Mouse (Mus musculus): ENCODE measurements around the gene Olfr1351. TPM values are rescaled to one million over a fixed set of nuclear protein-coding genes. Genes with fewer than 3 reads are reported as not detected.
"Not testable (repeated sequence)": the region's sequence is repeated elsewhere in the genome, so short reads cannot be mapped to it uniquely, and the experiment has no call there.

The Olfr1351 gene
- not detected for total RNA-seq (2022)

DNA sequence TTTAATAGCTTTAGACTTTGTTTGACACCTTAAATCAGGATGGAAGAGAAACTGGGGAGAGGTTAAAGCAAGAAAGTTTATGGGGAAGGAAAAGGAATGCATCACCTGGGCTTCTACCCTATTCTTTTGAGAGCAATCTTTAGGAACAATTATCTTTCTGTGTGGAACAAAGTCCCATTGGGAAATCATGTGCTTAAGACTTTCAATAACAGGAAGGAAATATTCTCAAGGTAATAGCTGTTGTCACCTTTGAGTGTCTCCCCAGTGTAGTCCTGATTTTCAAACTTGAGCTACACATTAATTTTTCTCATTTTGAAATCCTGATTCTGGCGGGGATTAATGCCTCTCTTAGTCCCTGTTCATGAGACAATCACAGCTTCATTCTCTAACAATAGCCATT is at the start of gene Olfr1351:
Olfr1351 (plus strand) TSS at position 301 of the 400 bp plus-strand sequence.
- DNase-seq (ENCODE audit: low spot score in 2 of 2): no peak

DNA sequence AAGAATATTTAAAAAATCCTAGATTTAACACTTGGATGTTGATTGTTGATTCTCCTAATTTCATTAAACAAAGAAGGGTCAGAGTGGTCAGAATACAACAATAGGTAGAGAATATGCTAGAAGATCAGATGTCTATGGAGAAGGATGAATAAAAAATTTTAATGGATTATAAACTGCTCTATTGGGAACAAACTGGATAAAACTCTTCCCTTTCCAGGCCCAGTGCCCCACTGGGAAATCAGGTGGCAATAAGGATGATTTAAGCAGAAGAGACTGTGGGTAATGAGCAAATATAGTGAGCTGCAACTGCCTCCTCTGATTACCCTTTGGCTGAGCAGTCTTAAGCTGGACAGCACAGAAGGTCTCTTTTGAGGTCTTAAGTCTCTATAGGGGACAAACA is 49.3 kb upstream of the Olfr1351 start, which contains the start of gene Olfr1353:
Olfr1353 (plus strand) TSS at position 301 of the 400 bp plus-strand sequence.
- not testable (repeated sequence) for DNase-seq (ENCODE audit: low spot score in 2 of 2)

DNA sequence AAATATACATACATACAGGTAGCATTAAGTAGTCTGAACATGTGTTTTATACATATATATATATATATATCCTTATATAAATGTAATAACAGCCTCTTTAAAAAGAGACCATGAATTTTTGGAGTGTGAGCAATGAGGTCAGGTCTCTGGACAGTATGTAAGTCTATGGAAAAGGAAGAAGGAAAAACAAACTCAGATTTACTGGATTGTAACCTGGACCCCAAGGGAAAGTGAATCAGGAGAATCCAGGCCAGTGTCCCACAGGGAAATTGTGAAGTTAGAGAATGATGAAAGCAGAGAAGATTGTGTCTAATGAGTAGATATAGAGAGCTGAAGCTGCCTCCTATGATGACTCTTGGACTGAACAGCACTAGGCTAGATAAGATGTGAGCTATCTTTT is 31.5 kb upstream of the Olfr1351 start, which contains the start of gene Olfr1352:
Olfr1352 (plus strand) TSS at position 301 of the 400 bp plus-strand sequence.
- DNase-seq (ENCODE audit: low spot score in 2 of 2): no peak

DNA sequence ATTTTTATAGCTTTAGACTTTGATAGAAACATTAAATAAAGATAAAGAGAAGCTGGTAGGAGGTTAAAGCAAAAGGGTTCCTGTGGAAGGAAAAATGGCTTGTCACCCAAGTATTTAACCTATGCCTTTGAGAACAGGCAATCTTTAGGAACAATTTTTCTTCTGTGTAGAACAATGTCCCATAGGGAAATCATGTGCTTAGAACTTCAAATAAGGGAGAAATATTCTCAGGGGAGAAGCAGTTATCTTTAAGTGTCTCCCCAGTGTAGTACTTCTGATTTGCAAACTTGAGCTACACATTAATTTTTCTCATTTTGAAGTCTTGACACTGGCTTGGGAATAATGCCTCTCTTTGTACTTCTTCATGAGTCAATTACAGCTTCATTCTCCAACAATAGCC is 16.2 kb downstream of the Olfr1351 start, which contains the start of gene Olfr57:
Olfr57 (plus strand) TSS at position 301 of the 400 bp plus-strand sequence.
- DNase-seq (ENCODE audit: low spot score in 2 of 2): no peak

DNA sequence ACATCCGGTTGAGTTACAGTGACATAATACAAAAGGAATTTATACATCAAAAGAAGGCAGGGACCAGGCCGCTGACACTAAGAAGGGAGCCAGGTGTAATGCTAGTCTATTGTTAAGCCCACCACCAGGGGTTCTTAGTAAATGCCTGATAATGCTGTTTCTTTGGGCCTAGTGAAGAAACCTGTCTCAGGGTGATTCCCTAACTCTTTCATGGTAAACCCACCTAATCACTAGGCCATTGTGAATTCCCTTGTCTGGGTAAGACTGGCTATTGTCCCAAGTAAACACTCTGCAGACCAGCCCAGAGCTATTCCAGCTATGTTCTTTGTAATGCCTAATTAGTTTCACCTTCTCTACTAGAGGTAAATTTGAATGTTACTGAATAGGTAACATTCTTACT is 30.2 kb downstream of the Olfr1351 start:
- not testable (repeated sequence) for DNase-seq (ENCODE audit: low spot score in 2 of 2)

DNA sequence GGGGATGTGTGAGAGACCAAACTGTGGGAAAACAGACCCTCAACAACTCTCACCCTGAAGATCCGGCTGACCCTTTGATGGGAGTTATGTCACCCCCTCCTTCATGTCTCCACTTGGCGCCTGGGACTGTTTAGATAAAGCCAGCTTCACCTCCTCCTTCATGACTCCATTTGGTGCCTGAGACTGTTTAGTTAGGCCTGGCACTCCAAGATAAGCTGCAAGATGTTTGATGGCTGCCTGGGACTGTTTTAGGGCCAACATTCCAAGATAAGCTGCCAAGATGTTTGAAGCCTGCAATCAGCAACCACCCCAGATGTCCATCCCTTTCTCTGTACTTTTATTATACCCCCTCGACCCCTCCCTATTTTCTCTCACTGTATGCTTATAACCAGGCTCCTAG is 45.1 kb downstream of the Olfr1351 start:
- DNase-seq (ENCODE audit: low spot score in 2 of 2): not testable (repeated sequence)

Other genes starting within 250 kb of the Olfr1351 start
- 10 to 100 TPM; 11.0 to 13.9 (median 11.4) TPM for gene Slc1a6, start 232.0 kb upstream of the Olfr1351 start, total RNA-seq (2022)
- gene Olfr1356, start 160.3 kb upstream of the Olfr1351 start, total RNA-seq (2022): not detected
- gene Olfr1355, start 136.9 kb upstream of the Olfr1351 start, total RNA-seq (2022): not detected
- not detected for gene Olfr1354, start 99.3 kb upstream of the Olfr1351 start, total RNA-seq (2022)
- not detected for gene Olfr8, start 61.8 kb upstream of the Olfr1351 start, total RNA-seq (2022)
- not detected for gene Olfr1353, start 49.2 kb upstream of the Olfr1351 start, total RNA-seq (2022)
- not detected for gene Olfr1352, start 31.4 kb upstream of the Olfr1351 start, total RNA-seq (2022)
- gene Olfr57, start 16.3 kb downstream of the Olfr1351 start, total RNA-seq (2022): not detected
- gene 2610008E11Rik, start 85.1 kb downstream of the Olfr1351 start, total RNA-seq (2022): 10 to 100 TPM; 20.9 to 22.0 (median 21.5) TPM
- not detected for gene Vmn2r80, start 136.3 kb downstream of the Olfr1351 start, total RNA-seq (2022)
- not detected for gene Vmn2r81, start 235.2 kb downstream of the Olfr1351 start, total RNA-seq (2022)

All from left cerebral cortex, adult 8-10 months (tissue).